Comparison of ENCODE assay signal across 29 mouse cellular contexts in the genomic region with DNA sequence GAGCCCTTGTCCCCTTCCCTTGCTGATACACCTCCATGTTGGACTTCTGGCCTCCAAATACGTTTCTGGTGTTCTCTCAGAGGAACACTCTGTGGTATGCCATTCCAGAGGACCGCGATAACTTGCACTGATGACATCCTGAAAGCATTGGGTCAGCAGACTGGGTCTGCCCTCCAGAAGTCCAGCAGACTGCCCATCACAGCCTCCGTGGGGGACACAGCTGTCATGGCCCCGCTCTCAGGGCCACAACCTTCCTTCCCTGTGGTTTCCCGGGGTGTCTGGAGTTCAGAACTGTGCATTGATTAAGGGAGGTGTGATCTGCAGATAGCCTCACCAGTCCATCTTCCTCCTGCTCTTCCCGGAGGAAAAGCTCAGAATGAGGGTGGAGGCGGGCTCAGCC. TPM values are rescaled to one million over a fixed set of nuclear protein-coding genes. Genes with fewer than 3 reads are reported as not detected.
DNase-seq lines count a peak whose midpoint lies in the region; ATAC-seq and TF ChIP-seq lines count a peak whose summit lies in the region.
"Had no signal": no experiment of that assay in that cellular context is flagged by ENCODE, and none has a peak within 500 bp of the region (broad histone marks: within the 10 kb centered on the region; RNA-seq: fewer than 3 reads in every experiment).

No protein-coding gene starts in this region.

- no peaks in the 10 kb centered on the region for H3K9me3 ChIP-seq in forebrain, embryonic 16.5 days (ENCODE audit: control insufficient read depth, low read length)
- H3K9me3 ChIP-seq: embryonic facial prominence, embryonic 12.5 days; embryonic facial prominence, embryonic 15.5 days; forebrain, embryonic 12.5 days; forebrain, embryonic 15.5 days; G1E; hindbrain, embryonic 10.5 days; hindbrain, embryonic 13.5 days had no signal

- H3K27me3 ChIP-seq in C2C12 (ENCODE audit: control insufficient read depth, insufficient read depth, insufficient read length), result no peaks in the 10 kb centered on the region
- H3K27me3 ChIP-seq in forebrain, embryonic 16.5 days (replicated peaks; ENCODE audit: control insufficient read depth, insufficient read depth, low read length), result peaks cover 39% of the 10 kb centered on the region
- H3K27me3 ChIP-seq: Patski had no signal

- no peaks in the 10 kb centered on the region for H3K79me3 ChIP-seq in C2C12 (ENCODE audit: low read depth)

- no peak for TF ChIP-seq CTCF in left cerebral cortex, adult 2 months (IDR thresholded peaks at IDR 0.05)
- no peak for TF ChIP-seq CTCF in C2C12 (IDR thresholded peaks at IDR 0.05; ENCODE audit: control insufficient read depth, insufficient read depth, insufficient read length)
- no peak for TF ChIP-seq CTCF in olfactory bulb, adult 2 months (IDR thresholded peaks at IDR 0.05; ENCODE audit: insufficient read depth, low read depth, low read length)

- 76% methylated on average over 8 of the region's 8 CpGs for WGBS in olfactory bulb, adult 2 months
- WGBS in forebrain, embryonic 16.5 days, result 72% methylated on average over 8 of the region's 8 CpGs

- no peak for TF ChIP-seq POLR2A in olfactory bulb, adult 2 months (IDR thresholded peaks at IDR 0.05; ENCODE audit: insufficient read depth, low read depth, low read length)

- no peak overlapping the region for H3K9ac ChIP-seq in forebrain, embryonic 16.5 days (replicated peaks; ENCODE audit: low read depth, low read length)
- H3K9ac ChIP-seq: embryonic facial prominence, embryonic 12.5 days; embryonic facial prominence, embryonic 15.5 days; forebrain, embryonic 12.5 days; forebrain, embryonic 15.5 days; hindbrain, embryonic 13.5 days had no signal

- peak overlapping the region; percentile 38 for H3K27ac ChIP-seq in left cerebral cortex, adult 2 months
- H3K27ac ChIP-seq in olfactory bulb, adult 2 months (ENCODE audit: insufficient read depth, low read depth, low read length), result peak overlapping the region; percentile 27
- H3K27ac ChIP-seq in forebrain, embryonic 16.5 days (ENCODE audit: low read length), result no peak overlapping the region
- H3K27ac ChIP-seq: embryonic facial prominence, embryonic 12.5 days; embryonic facial prominence, embryonic 15.5 days; forebrain, embryonic 15.5 days; heart, adult 2 months; hindbrain, embryonic 10.5 days; hindbrain, embryonic 13.5 days had no signal

- intact Hi-C loops in left cerebral cortex, adult 2 months (cut with DNase I), result loop anchor here (5.0 kb wide), 1 partner anchor 205 kb away; no protein-coding TSS in a partner anchor
- intact Hi-C loops in left cerebral cortex, postnatal 25 days (cut with DNase I), result no loop called here

- no peak overlapping the region for H3ac ChIP-seq in C2C12 (ENCODE audit: control insufficient read depth, insufficient read length, low read depth)

- ATAC-seq in forebrain, embryonic 16.5 days, result no peak
- ATAC-seq: forebrain, embryonic 15.5 days; hindbrain, embryonic 16.5 days had no signal

- DNase-seq in left cerebral cortex, adult 2 months (ENCODE audit: extremely low spot score in 1 of 2, low spot score in 2 of 2), result no peak
- no peak for DNase-seq in left cerebral cortex, postnatal 25 days (ENCODE audit: low spot score in 2 of 2)
- peak; percentile 20 for DNase-seq in 3T3-L1 (ENCODE audit: low read depth, low spot score)
- DNase-seq: adrenal gland, postnatal 10 days; adrenal gland, postnatal 36 days; cerebellum, adult 2 months; cerebellum, adult 9-11 months; cerebellum, postnatal 25 days; gastrocnemius, postnatal 10 days; gastrocnemius, postnatal 36 days; heart, adult 2 months; heart, postnatal 36 days had no signal

- no peak overlapping the region for H3K4me2 ChIP-seq in forebrain, embryonic 16.5 days (ENCODE audit: low read length)
- H3K4me2 ChIP-seq: embryonic facial prominence, embryonic 12.5 days; embryonic facial prominence, embryonic 15.5 days; forebrain, embryonic 12.5 days; forebrain, embryonic 15.5 days; heart, embryonic 11.5 days; hindbrain, embryonic 13.5 days had no signal

- H3K4me3 ChIP-seq in left cerebral cortex, adult 2 months, result no peak overlapping the region
- peak overlapping the region; percentile 2 for H3K4me3 ChIP-seq in C2C12 (ENCODE audit: insufficient read depth, poor library complexity, severe bottlenecking)
- H3K4me3 ChIP-seq in olfactory bulb, adult 2 months (ENCODE audit: insufficient read depth, low read depth, low read length), result no peak overlapping the region
- no peak overlapping the region for H3K4me3 ChIP-seq in forebrain, embryonic 16.5 days (replicated peaks; ENCODE audit: low read length)
- H3K4me3 ChIP-seq: embryonic facial prominence, embryonic 12.5 days; embryonic facial prominence, embryonic 15.5 days; erythroblast, embryonic 14.5 days; forebrain, embryonic 12.5 days; forebrain, embryonic 15.5 days; heart, adult 2 months; hindbrain, embryonic 10.5 days; hindbrain, embryonic 13.5 days had no signal

- H3K79me2 ChIP-seq in C2C12 (ENCODE audit: control insufficient read depth, insufficient read depth), result no peaks in the 10 kb centered on the region

- H3K4me1 ChIP-seq in olfactory bulb, adult 2 months (ENCODE audit: control insufficient read depth, insufficient read depth, low read length), result peaks cover 49% of the 10 kb centered on the region
- peaks cover 7% of the 10 kb centered on the region for H3K4me1 ChIP-seq in forebrain, embryonic 16.5 days (replicated peaks; ENCODE audit: control insufficient read depth, insufficient read depth, low read length)

- no peaks in the 10 kb centered on the region for H3K36me3 ChIP-seq in C2C12 (ENCODE audit: control insufficient read depth, insufficient read depth)
- H3K36me3 ChIP-seq in forebrain, embryonic 16.5 days (ENCODE audit: control insufficient read depth, insufficient read depth), result peaks cover 5% of the 10 kb centered on the region; the same call in 1 of the 2 replicates

TF ChIP-seq in C2C12, 6 proteins besides CTCF, POLR2A, EP300 and RAD21:
- TF ChIP-seq FOSL1 (IDR thresholded peaks at IDR 0.05; ENCODE audit: insufficient read depth, low read length, poor library complexity, severe bottlenecking) (no peak), MYOG (IDR thresholded peaks at IDR 0.05; ENCODE audit: control insufficient read depth, extremely low read depth, insufficient read length) (no peak), CEBPB (IDR thresholded peaks at IDR 0.05; ENCODE audit: low read depth) (no peak)

RNA-seq across cellular contexts. Expression of a gene that starts 2.0 kb away (rescaled TPM):
- total RNA-seq in left cerebral cortex, adult 2 months (2021), result 1 to 10 TPM; 1.0 to 1.6 TPM
- under 1 TPM; 0.64 to 0.66 TPM for total RNA-seq in left cerebral cortex, postnatal 25 days (2021)
- polyA plus RNA-seq in C2C12 (2012; fragmentation: generic; extraction: Trizol), result 0.08 TPM
- not detected in 2 replicates for polyA plus RNA-seq in olfactory bulb, adult 2 months (2012; ENCODE audit: insufficient read depth, insufficient read length, low replicate concordance, missing spikeins)
- polyA plus RNA-seq in forebrain, embryonic 16.5 days (2015; fragmentation: Nextera tagmentation; extraction: Ambion mirVana), result not detected in 2 replicates
- total RNA-seq: adrenal gland, adult 18-20 months; adrenal gland, postnatal 36 days; common myeloid progenitor, adult 5-6 weeks; G1E; granulocyte monocyte progenitor cell, adult 5-6 weeks had no signal
- polyA plus RNA-seq: erythroblast, embryonic 14.5 days; forebrain, embryonic 12.5 days; forebrain, embryonic 15.5 days; G1E; hindbrain, embryonic 10.5 days; hindbrain, embryonic 13.5 days; hindbrain, embryonic 16.5 days had no signal

RNA-seq across cellular contexts. Expression of a gene that starts 13.4 kb away (rescaled TPM):
- total RNA-seq in left cerebral cortex, adult 2 months (2021), result 10 to 100 TPM; 37.6 to 37.9 TPM
- 10 to 100 TPM; 33.7 to 41.6 TPM for total RNA-seq in left cerebral cortex, postnatal 25 days (2021)
- 22.7 TPM for polyA plus RNA-seq in C2C12 (2012; fragmentation: generic; extraction: Trizol)
- not detected in 2 replicates for polyA plus RNA-seq in olfactory bulb, adult 2 months (2012; ENCODE audit: insufficient read depth, insufficient read length, low replicate concordance, missing spikeins)
- 39.6 and 41.8 TPM in 2 replicates for polyA plus RNA-seq in forebrain, embryonic 16.5 days (2015; fragmentation: Nextera tagmentation; extraction: Ambion mirVana)

RNA-seq across cellular contexts. Expression of a gene that starts 13.4 kb away (rescaled TPM):
- total RNA-seq in left cerebral cortex, adult 2 months (2021), result 10 to 100 TPM; 27.0 TPM
- total RNA-seq in left cerebral cortex, postnatal 25 days (2021), result 10 to 100 TPM; 19.5 to 23.2 TPM
- polyA plus RNA-seq in C2C12 (2012; fragmentation: generic; extraction: Trizol), result 35.6 TPM
- not detected in 2 replicates for polyA plus RNA-seq in olfactory bulb, adult 2 months (2012; ENCODE audit: insufficient read depth, insufficient read length, low replicate concordance, missing spikeins)
- 72.5 and 87.3 TPM in 2 replicates for polyA plus RNA-seq in forebrain, embryonic 16.5 days (2015; fragmentation: Nextera tagmentation; extraction: Ambion mirVana)

RNA-seq across cellular contexts. Expression of a gene that starts 19.3 kb away (rescaled TPM):
- 10 to 100 TPM; 20.8 to 25.3 TPM for total RNA-seq in left cerebral cortex, adult 2 months (2021)
- total RNA-seq in left cerebral cortex, postnatal 25 days (2021), result 10 to 100 TPM; 26.8 to 29.4 TPM
- polyA plus RNA-seq in C2C12 (2012; fragmentation: generic; extraction: Trizol), result 38.3 TPM
- not detected in 2 replicates for polyA plus RNA-seq in olfactory bulb, adult 2 months (2012; ENCODE audit: insufficient read depth, insufficient read length, low replicate concordance, missing spikeins)
- 51.0 and 60.0 TPM in 2 replicates for polyA plus RNA-seq in forebrain, embryonic 16.5 days (2015; fragmentation: Nextera tagmentation; extraction: Ambion mirVana)

RNA-seq across cellular contexts. Expression of a gene that starts 29.8 kb away (rescaled TPM):
- 1 to 10 TPM; 6.6 to 7.1 TPM for total RNA-seq in left cerebral cortex, adult 2 months (2021)
- 1 to 10 TPM; 7.8 to 8.4 TPM for total RNA-seq in left cerebral cortex, postnatal 25 days (2021)
- polyA plus RNA-seq in C2C12 (2012; fragmentation: generic; extraction: Trizol), result not detected
- not detected in 2 replicates for polyA plus RNA-seq in olfactory bulb, adult 2 months (2012; ENCODE audit: insufficient read depth, insufficient read length, low replicate concordance, missing spikeins)
- polyA plus RNA-seq in forebrain, embryonic 16.5 days (2015; fragmentation: Nextera tagmentation; extraction: Ambion mirVana), result 25.1 and 30.5 TPM in 2 replicates

Comparison
In these comparisons a context has a peak if more than half of its experiments do, and no peak if none do; other contexts are left out.
1. RNA of a gene that starts 13.4 kb away (polyA plus RNA-seq): 72.5 to 87.3 TPM in forebrain, embryonic 16.5 days and 35.6 TPM in C2C12 (single experiment); not detected in olfactory bulb, adult 2 months; every median in the first group is over 10 times any median in the second.